Mouse (Mus musculus) CD4-positive naive resting alpha-beta T cell, adult 57 days (primary cell): ENCODE data around the gene Gm3183. TPM values are rescaled to one million over a fixed set of nuclear protein-coding genes. Genes with fewer than 3 reads are reported as not detected.

Source experiments
- total RNA-seq: library from RNA; stranded (reverse); gene quantifications from one replicate; pipeline ENCODE4 v1.2.4, GENCODE M21; 2023

Gene Gm3183
- not detected for total RNA-seq

DNA sequence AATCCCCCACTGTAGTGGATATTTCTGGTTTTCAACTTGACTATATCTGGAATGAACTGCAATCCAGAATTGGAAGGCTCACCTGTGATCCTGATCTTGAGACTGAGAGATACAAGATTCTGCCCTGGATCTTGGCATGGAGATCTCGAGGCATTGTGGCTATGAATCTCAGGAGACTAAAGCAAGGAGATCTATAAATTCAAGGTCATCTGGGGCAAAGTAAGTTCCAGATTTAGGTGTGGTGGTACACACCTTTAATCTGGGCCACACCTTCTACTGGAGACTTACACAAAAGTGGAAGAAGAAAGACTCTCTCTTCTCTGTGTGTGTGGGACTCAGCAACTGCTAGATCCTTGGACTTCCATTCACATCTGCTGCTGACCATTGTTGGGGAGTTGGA lies at the start of gene Gm3183:
Gene Gm3183, plus strand, starts transcription at position 301 of the 400 bp plus-strand sequence.

Other genes starting within 250 kb of the Gm3183 start
- not detected for gene Gm3147, start 249.1 kb upstream of the Gm3183 start, total RNA-seq
- not detected for gene Gm6509, start 241.5 kb upstream of the Gm3183 start, total RNA-seq
- gene Gm6205, start 217.1 kb upstream of the Gm3183 start, total RNA-seq, result not detected
- gene Gm6367, start 123.2 kb downstream of the Gm3183 start, total RNA-seq, result not detected
- not detected for gene Gm7942, start 241.5 kb downstream of the Gm3183 start, total RNA-seq